Mouse (Mus musculus) heart, postnatal 36 days (tissue): ENCODE measurements around the gene Washc3. TPM values are rescaled to one million over a fixed set of nuclear protein-coding genes. Genes with fewer than 3 reads are reported as not detected.
A peak's percentile ranks its signal among the peaks of the same experiment; 100 is the strongest.

Experiments used
- DNase-seq, 2 experiments: peaks; one replicate each; pipeline ENCODE4 v3.0.0; 2021 to 2022
- intact Hi-C: fragments of 180-260 bp; cut with DNase I; formaldehyde crosslinking; loops from one replicate; pipeline ENCODE4 v1.15.1; 2025
- total RNA-seq, 2 experiments: library from RNA; stranded (reverse); gene quantifications; 2 replicates each; pipeline ENCODE4 v1.2.3; 2021

The Washc3 gene
- 10 to 100 TPM; 31.6 to 34.1 TPM for total RNA-seq

GRCm38 (mm10) chr10:88200951-88201638 is at the start of gene Washc3:
Washc3 (plus strand) TSS chr10:88201093.
- peak; percentile 88 to 89 for DNase-seq
- intact Hi-C loops: loop anchor here (2.0 to 10.0 kb wide), 3 partner anchors 54 to 339 kb away; partner anchors contain the start of genes Chpt1, Nup37 and Parpbp

- intact Hi-C loops: no loop called here
- DNase-seq: no peak
Observed at GRCm38 (mm10) chr10:88151658-88152057, 49.2 kb upstream of the Washc3 start.

- intact Hi-C loops: no loop called here
- no peak for DNase-seq
Observed at GRCm38 (mm10) chr10:88162096-88162495, 38.8 kb upstream of the Washc3 start.

GRCm38 (mm10) chr10:88162676-88163075 is 38.2 kb upstream of the Washc3 start:
- intact Hi-C loops: no loop called here
- no peak for DNase-seq

- intact Hi-C loops: no loop called here
- peak in 1 of 2 experiments; percentile 14 for DNase-seq
Observed at GRCm38 (mm10) chr10:88166158-88166557, 34.7 kb upstream of the Washc3 start.

- intact Hi-C loops: no loop called here
- DNase-seq: no peak
Observed at GRCm38 (mm10) chr10:88167438-88168077, 33.3 kb upstream of the Washc3 start.

GRCm38 (mm10) chr10:88200541-88200940 is 352 bp upstream of the Washc3 start:
- no peak for DNase-seq
- intact Hi-C loops: loop anchor here (2.0 to 10.0 kb wide), 3 partner anchors 54 to 338 kb away; partner anchors contain the start of genes Chpt1, Nup37 and Parpbp

- no peak for DNase-seq
- intact Hi-C loops: loop anchor here (2.0 to 10.0 kb wide), 3 partner anchors 55 to 339 kb away; partner anchors contain the start of genes Chpt1, Nup37 and Parpbp
Observed at GRCm38 (mm10) chr10:88201650-88202049, 757 bp downstream of the Washc3 start.

- intact Hi-C loops: loop anchor here (5.0 to 10.0 kb wide), 2 partner anchors 302 to 340 kb away; partner anchors contain the start of gene Chpt1
- no peak for DNase-seq
Observed at GRCm38 (mm10) chr10:88202581-88202980, 1.7 kb downstream of the Washc3 start.

GRCm38 (mm10) chr10:88203236-88203635 is 2.3 kb downstream of the Washc3 start:
- DNase-seq: no peak
- intact Hi-C loops: loop anchor here (5.0 to 10.0 kb wide), 2 partner anchors 302 to 341 kb away; partner anchors contain the start of gene Chpt1

GRCm38 (mm10) chr10:88212644-88213043 is 11.8 kb downstream of the Washc3 start:
- DNase-seq: no peak
- intact Hi-C loops: no loop called here

- no peak for DNase-seq
- intact Hi-C loops: no loop called here
Observed at GRCm38 (mm10) chr10:88214800-88215514, 14.1 kb downstream of the Washc3 start.

GRCm38 (mm10) chr10:88218161-88218560 is 17.3 kb downstream of the Washc3 start:
- intact Hi-C loops: no loop called here
- DNase-seq: no peak

- intact Hi-C loops: no loop called here
- DNase-seq: no peak
Observed at GRCm38 (mm10) chr10:88221718-88222117, 20.8 kb downstream of the Washc3 start.

- intact Hi-C loops: no loop called here
- no peak for DNase-seq
Observed at GRCm38 (mm10) chr10:88225421-88225820, 24.5 kb downstream of the Washc3 start.

GRCm38 (mm10) chr10:88227962-88228361 is 27.1 kb downstream of the Washc3 start:
- DNase-seq: no peak
- intact Hi-C loops: no loop called here

GRCm38 (mm10) chr10:88228521-88229017 is 27.7 kb downstream of the Washc3 start:
- DNase-seq: no peak
- intact Hi-C loops: no loop called here

GRCm38 (mm10) chr10:88231671-88232070 is 30.8 kb downstream of the Washc3 start:
- intact Hi-C loops: no loop called here
- no peak for DNase-seq

- DNase-seq: no peak
- intact Hi-C loops: no loop called here
Observed at GRCm38 (mm10) chr10:88232765-88233164, 31.9 kb downstream of the Washc3 start.

- intact Hi-C loops: no loop called here
- no peak for DNase-seq
Observed at GRCm38 (mm10) chr10:88244681-88245080, 43.8 kb downstream of the Washc3 start.

- intact Hi-C loops: no loop called here
- no peak for DNase-seq
Observed at GRCm38 (mm10) chr10:88250300-88250699, 49.4 kb downstream of the Washc3 start.
